ENCODE assay signal across 11 mouse cellular contexts in the genomic region with DNA sequence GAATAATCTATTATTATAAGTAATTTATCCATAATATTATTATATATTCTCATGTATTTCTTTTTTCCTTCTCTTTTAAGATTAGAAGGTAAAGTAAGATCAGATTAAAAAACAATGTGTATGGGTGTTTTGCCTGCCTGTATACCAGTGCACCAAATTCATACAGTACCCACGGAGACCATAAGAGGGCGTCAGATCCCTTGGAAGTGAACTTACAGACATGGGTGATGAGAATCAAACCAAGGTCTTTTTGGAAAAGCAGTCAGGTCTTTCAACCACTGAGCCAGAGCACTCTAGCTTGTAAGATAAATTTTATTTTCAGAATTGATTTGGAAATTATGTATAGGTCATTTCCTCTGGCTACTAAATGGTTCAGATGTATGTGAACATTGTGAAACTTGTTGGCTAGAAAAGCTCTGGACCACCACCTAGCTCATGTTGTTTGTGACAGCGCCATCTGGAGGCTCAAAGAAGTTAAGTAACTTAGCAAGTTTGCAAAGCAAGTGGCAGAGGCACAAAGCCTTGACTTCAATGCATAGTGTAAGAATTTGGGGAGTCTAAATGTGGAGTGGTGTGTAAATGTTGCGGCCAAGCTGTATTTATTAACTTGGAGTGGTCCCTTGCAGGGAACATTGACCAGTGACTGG. TPM values are rescaled to one million over a fixed set of nuclear protein-coding genes. Genes with fewer than 3 reads are reported as not detected.
DNase-seq lines count a peak whose midpoint lies in the region; ATAC-seq and TF ChIP-seq lines count a peak whose summit lies in the region.
"Had no signal": no experiment of that assay in that cellular context is flagged by ENCODE, and none has a peak within 500 bp of the region (broad histone marks: within the 10 kb centered on the region; RNA-seq: fewer than 3 reads in every experiment).

No protein-coding gene starts in this region.

- H3K36me3 ChIP-seq in limb, embryonic 11.5 days (ENCODE audit: control insufficient read depth, insufficient read depth, low read length) = no peaks in the 10 kb centered on the region
- no peaks in the 10 kb centered on the region for H3K36me3 ChIP-seq in limb, embryonic 10.5 days
- H3K36me3 ChIP-seq: limb, embryonic 13.5 days had no signal

- no peak for TF ChIP-seq POLR2A in cerebellum, adult 2 months (IDR thresholded peaks at IDR 0.05; ENCODE audit: borderline replicate concordance, insufficient read depth, low read length)

- no peak for ATAC-seq in limb, embryonic 11.5 days (ENCODE audit: insufficient number of reproducible peaks, low FRiP score, low TSS enrichment, low read depth)

- H3K27me3 ChIP-seq in cerebellum, adult 2 months (ENCODE audit: control insufficient read depth, insufficient read depth, low read length) = no peaks in the 10 kb centered on the region
- no peaks in the 10 kb centered on the region for H3K27me3 ChIP-seq in limb, embryonic 11.5 days (ENCODE audit: control insufficient read depth, insufficient read depth, low read length)
- no peaks in the 10 kb centered on the region for H3K27me3 ChIP-seq in limb, embryonic 10.5 days (ENCODE audit: low read depth, poor library complexity, severe bottlenecking)
- H3K27me3 ChIP-seq: limb, embryonic 13.5 days had no signal

- DNase-seq in cerebellum, adult 2 months = no peak
- no peak for DNase-seq in cerebellum, adult 11 months
- peak; percentile 35 for DNase-seq in limb, embryonic 11.5 days (ENCODE audit: low spot score)
- DNase-seq in limb, embryonic 10.5 days (ENCODE audit: low spot score) = no peak
- DNase-seq in embryo, embryonic 10.5 days (ENCODE audit: low spot score) = peak; percentile 59
- peak; percentile 69 for DNase-seq in retina, postnatal 1 day
- no peak for DNase-seq in right cerebral cortex, postnatal 4 days
- no peak for DNase-seq in cerebellum, postnatal 4 days (ENCODE audit: low spot score in 2 of 2)

- no peak overlapping the region for H3K4me2 ChIP-seq in limb, embryonic 11.5 days (ENCODE audit: low read depth, severe bottlenecking)
- H3K4me2 ChIP-seq: limb, embryonic 13.5 days had no signal

- no peaks in the 10 kb centered on the region for H3K9me3 ChIP-seq in limb, embryonic 11.5 days (ENCODE audit: control insufficient read depth, low read length)
- H3K9me3 ChIP-seq in limb, embryonic 10.5 days (replicated peaks) = no peaks in the 10 kb centered on the region
- H3K9me3 ChIP-seq: G1E; limb, embryonic 13.5 days had no signal

- no peaks in the 10 kb centered on the region for H3K4me1 ChIP-seq in cerebellum, adult 2 months (ENCODE audit: control insufficient read depth, insufficient read depth, low read length)
- no peaks in the 10 kb centered on the region for H3K4me1 ChIP-seq in limb, embryonic 11.5 days (ENCODE audit: control insufficient read depth, insufficient read depth, low read length)
- no peaks in the 10 kb centered on the region for H3K4me1 ChIP-seq in limb, embryonic 10.5 days
- H3K4me1 ChIP-seq: limb, embryonic 13.5 days had no signal

- H3K4me3 ChIP-seq in cerebellum, adult 2 months (replicated peaks; ENCODE audit: insufficient read depth, low read depth, low read length) = no peak overlapping the region
- no peak overlapping the region for H3K4me3 ChIP-seq in limb, embryonic 11.5 days (ENCODE audit: low read depth, low read length)
- H3K4me3 ChIP-seq in limb, embryonic 10.5 days = no peak overlapping the region
- H3K4me3 ChIP-seq: limb, embryonic 13.5 days had no signal

- 50% methylated on average over 4 of the region's 4 CpGs for WGBS in cerebellum, adult 2 months
- WGBS in limb, embryonic 11.5 days = 50% methylated on average over 4 of the region's 4 CpGs
- WGBS in limb, embryonic 10.5 days = 47% methylated on average over 4 of the region's 4 CpGs

- peak; percentile 23; the same call in 1 of the 2 replicates for TF ChIP-seq CTCF in cerebellum, adult 2 months (IDR thresholded peaks at IDR 0.05; ENCODE audit: borderline replicate concordance, insufficient read depth, low read depth, low read length)

- H3K9ac ChIP-seq in limb, embryonic 11.5 days (ENCODE audit: low read length) = no peak overlapping the region
- H3K9ac ChIP-seq: limb, embryonic 13.5 days had no signal

- no peak overlapping the region for H3K27ac ChIP-seq in cerebellum, adult 2 months (ENCODE audit: insufficient read depth, low read length)
- H3K27ac ChIP-seq in limb, embryonic 11.5 days (replicated peaks; ENCODE audit: low read depth, low read length) = no peak overlapping the region
- no peak overlapping the region for H3K27ac ChIP-seq in limb, embryonic 10.5 days
- H3K27ac ChIP-seq: limb, embryonic 13.5 days had no signal

RNA-seq across cellular contexts. Expression of a gene that starts 3.4 kb away (rescaled TPM):
- polyA plus RNA-seq in cerebellum, adult 2 months (2012; rRNA removed) = not detected in 2 replicates
- 0.33 and 0.44 TPM in 2 replicates for polyA plus RNA-seq in limb, embryonic 11.5 days (2014; fragmentation: Nextera tagmentation; extraction: Ambion mirVana)
- 0.54 and 0.91 TPM in 2 replicates for polyA plus RNA-seq in limb, embryonic 10.5 days (2016; fragmentation: Nextera tagmentation; extraction: Ambion mirVana)
- polyA plus RNA-seq: G1E had no signal

RNA-seq across cellular contexts. Expression of a gene that starts 10.7 kb away (rescaled TPM):
- 12.1 and 12.3 TPM in 2 replicates for polyA plus RNA-seq in cerebellum, adult 2 months (2012; rRNA removed)
- 4.2 and 4.5 TPM in 2 replicates for polyA plus RNA-seq in limb, embryonic 11.5 days (2014; fragmentation: Nextera tagmentation; extraction: Ambion mirVana)
- polyA plus RNA-seq in limb, embryonic 10.5 days (2016; fragmentation: Nextera tagmentation; extraction: Ambion mirVana) = 8.4 and 8.9 TPM in 2 replicates

RNA-seq across cellular contexts. Expression of a gene that starts 39.7 kb away (rescaled TPM):
- 0.59 TPM in 1 of 2 replicates, not detected in the other for polyA plus RNA-seq in cerebellum, adult 2 months (2012; rRNA removed)
- polyA plus RNA-seq in limb, embryonic 11.5 days (2014; fragmentation: Nextera tagmentation; extraction: Ambion mirVana) = not detected in 2 replicates
- polyA plus RNA-seq in limb, embryonic 10.5 days (2016; fragmentation: Nextera tagmentation; extraction: Ambion mirVana) = not detected in 2 replicates
- polyA plus RNA-seq: G1E; neural tube, embryonic 14.5 days had no signal

Comparison
In these comparisons a context has a peak if more than half of its experiments do, and no peak if none do; other contexts are left out.
1. DNase-seq: peak in limb, embryonic 11.5 days (single experiment), embryo, embryonic 10.5 days (single experiment) and retina, postnatal 1 day (single experiment); none in cerebellum, adult 2 months (0 of 2), cerebellum, adult 11 months (single experiment), limb, embryonic 10.5 days (single experiment), right cerebral cortex, postnatal 4 days (single experiment) and cerebellum, postnatal 4 days (0 of 2).